Mouse (Mus musculus): Measurements from ENCODE around the gene H2-Ab1.
A peak's percentile ranks its signal among the peaks of the same experiment; 100 is the strongest.
"Not testable (repeated sequence)": the region's sequence is repeated elsewhere in the genome, so short reads cannot be mapped to it uniquely, and the experiment has no call there.

H2-Ab1 gene

DNA sequence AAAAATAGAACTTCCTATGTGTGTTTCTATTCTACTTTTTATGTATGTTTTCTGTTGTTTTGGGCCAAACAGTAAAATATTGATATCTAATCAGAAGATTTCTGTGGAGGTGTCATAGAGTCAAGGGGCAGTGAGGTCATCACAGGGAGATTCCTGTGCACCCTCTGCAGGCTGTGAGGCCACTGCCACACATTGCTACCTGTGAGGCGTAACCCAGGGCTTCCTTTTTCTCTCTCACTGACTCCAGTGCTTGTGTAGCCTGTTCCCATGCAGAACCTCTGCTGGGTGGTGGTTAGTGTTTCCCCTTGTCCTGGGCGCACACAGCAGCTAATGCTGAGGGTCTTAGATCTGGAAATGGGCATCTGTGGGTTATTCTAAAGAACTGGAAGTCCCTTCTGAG, 48.9 kb downstream of the H2-Ab1 start:
- no peak for DNase-seq (ENCODE audit: low read depth in 2 of 2, low spot score in 2 of 2)

DNA sequence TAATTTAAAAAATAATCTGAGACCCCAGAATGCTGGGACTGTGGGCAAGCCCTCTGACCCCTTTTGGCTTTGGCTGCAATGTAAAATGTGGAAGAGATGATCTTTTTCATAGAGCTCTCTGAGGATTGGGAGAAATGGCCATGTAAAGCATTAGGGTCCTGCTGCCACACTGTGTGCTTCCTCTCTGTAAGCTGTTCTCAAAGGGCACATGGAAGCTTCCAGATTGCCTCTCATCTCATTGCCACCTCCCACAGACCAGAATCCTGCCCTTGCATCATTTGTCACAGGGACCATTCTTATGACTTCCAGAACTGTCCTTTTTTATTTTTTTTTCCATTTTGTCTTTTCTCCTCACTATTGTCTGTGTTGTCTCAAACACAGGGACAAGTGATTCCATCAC, 49.7 kb downstream of the H2-Ab1 start:
- DNase-seq (ENCODE audit: low read depth in 2 of 2, low spot score in 2 of 2): no peak

DNA sequence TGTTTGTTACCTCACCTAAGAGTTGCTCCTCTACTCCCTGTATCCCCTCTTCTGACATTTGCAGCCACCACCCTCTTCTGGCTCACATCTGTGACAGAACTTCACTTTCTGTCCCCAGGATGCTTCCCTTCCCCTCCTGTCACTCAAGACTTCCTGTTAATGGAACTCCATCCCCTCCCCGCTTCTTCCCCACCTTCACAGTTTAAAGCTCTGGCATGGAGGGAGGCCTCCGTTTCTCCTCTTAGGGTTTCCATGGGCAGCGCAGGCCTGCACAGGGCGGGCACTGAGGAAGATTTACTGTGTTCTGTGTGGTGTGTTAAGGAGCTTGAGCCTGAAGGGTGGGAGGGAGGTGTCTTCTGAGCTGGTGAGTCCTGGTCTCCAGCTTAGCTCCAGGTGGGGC, 50.7 kb downstream of the H2-Ab1 start:
- no peak for DNase-seq (ENCODE audit: low read depth in 2 of 2, low spot score in 2 of 2)

DNA sequence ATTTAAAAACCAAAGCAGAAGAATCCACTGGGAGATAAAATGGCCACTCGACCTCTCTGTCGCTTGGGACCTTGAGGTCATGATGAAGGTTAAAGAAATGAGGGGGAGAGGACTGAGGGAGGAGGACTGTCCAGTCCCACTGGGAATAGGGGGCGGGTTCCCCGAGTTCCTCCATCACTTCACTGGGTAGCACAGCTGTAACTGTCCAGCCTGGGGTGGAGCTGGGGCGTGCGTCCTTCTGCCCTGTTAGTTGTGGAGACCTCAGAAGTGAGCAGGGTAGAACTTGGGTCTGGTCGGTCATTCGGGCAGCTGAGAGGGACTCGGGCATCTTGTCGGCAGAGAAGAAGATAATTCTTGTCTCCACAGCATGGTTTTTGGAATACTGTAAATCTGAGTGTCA, 51.7 kb downstream of the H2-Ab1 start:
- DNase-seq (ENCODE audit: low read depth in 2 of 2, low spot score in 2 of 2): no peak

DNA sequence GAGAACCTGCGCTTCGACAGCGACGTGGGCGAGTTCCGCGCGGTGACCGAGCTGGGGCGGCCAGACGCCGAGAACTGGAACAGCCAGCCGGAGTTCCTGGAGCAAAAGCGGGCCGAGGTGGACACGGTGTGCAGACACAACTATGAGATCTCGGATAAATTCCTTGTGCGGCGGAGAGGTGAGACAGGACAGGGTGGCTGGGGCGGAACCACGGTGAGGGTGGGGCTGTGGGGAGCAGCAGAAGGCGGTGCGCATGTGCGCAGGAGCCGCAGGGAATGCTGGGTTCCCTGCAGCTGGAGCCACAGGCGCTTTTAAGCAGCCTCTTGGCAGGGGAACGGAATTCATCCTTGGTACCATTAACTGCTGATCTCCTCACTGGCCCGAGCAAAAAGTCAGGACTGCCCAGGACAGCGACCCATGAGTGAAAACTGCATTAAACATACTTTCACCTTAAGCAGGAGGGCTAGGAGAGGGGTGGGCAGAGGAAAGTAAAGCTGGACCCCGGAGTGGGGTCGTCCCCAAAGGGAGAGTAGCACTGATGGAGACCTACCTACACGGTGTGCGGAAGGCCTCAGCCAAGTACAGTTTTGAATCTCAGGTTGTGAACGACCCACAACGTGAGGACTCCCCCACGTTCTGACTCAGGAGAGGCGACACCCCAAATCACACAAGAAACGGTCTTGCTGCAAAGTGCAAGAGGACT, 52.3 kb downstream of the H2-Ab1 start:
- no peak for DNase-seq (ENCODE audit: low read depth in 2 of 2, low spot score in 2 of 2)

DNA sequence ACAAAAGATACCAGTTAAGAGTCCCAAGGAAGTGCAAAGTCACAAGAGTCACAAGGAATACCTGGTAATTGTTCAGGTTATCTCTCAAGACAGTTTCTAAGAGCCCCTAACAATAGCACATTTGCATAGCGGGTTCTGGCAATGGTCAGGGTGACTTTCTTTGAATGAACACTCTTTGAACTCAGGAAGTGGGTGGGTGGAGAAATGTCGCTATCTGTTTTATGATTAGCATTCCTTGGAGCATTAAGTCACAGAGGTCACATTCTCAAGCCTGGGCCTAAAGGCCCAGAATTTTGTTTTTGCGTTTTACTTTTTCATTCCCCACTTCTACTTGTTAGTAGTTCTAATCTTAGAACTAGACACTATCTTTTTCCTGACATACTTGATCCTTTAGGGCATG, 53.0 kb downstream of the H2-Ab1 start:
- not testable (repeated sequence) for DNase-seq (ENCODE audit: low read depth in 2 of 2, low spot score in 2 of 2)

DNA sequence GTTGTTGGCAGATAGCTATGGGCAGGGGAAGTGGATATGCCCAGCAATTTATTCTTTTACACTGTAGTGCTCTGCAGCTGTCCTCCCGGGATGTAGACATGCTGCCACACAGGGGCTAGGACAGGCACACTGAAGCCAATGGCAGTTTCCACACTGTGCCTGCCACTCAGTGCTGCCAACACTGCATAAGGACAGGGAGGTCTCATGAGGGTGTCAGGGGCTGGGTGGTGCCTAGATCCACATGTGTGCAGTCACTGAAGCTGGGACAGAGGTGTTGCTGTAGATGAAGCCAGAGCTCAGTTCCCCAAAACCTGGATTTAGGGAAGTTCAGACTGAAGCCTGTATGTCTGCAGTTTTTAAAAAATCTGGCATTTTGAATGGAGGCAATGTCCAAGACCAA, 54.7 kb downstream of the H2-Ab1 start:
- DNase-seq (ENCODE audit: low read depth in 2 of 2, low spot score in 2 of 2): no peak

DNA sequence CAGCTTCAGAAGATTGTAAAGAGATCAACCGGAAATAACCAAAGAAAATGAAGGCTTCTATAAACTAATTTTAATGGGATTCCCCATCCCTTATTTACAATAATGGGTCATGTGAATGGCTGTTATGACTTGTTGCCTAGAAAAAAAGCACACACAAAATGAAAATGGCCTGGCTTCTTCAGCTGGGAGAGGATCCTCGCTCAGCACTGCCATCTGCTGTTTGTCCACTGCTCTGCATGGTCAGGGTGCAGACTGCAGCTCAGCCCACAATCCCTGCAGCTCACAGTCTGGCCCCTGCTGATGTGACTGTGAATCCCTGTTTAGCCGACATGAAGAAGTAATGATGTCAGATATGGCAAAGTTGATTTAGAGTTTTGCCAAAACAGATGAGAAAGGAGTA, 55.9 kb downstream of the H2-Ab1 start:
- DNase-seq (ENCODE audit: low read depth in 2 of 2, low spot score in 2 of 2): peak; percentile 72 to 88

DNA sequence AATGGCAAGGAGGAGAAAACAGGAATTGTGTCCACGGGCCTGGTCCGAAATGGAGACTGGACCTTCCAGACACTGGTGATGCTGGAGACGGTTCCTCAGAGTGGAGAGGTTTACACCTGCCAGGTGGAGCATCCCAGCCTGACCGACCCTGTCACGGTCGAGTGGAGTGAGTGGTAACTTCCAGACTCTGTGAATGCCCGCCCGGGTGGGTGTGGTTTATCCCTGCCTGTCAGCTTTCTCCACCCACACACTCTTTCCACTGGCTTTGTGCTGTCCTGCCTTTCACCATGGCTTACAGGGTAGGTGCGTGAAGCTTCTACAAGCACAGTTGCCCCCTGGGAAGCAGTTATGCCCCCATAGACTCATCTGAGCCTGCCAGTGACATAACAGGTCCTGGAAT, 56.8 kb downstream of the H2-Ab1 start:
- DNase-seq (ENCODE audit: low read depth in 2 of 2, low spot score in 2 of 2): no peak

DNA sequence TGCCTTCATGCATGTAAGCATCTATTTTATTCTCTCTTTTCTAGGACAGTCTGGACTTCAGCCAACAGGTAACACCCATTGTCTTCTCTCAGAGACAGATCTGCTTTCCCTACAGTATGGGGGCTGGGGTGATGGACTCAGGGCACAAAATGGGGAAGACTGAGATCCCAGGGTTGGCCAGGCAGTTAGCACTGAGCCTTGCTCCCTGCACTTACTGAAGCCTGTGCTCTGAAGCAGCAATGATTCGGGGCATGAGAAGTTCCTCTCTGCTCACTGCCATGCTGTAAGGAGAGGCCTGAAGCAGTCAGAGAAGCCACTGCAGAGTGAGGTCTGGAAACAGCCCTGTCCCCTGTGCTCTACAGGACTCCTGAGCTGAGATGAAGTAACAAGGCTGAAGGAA, 58.0 kb downstream of the H2-Ab1 start:
- DNase-seq (ENCODE audit: low read depth in 2 of 2, low spot score in 2 of 2): no peak

DNA sequence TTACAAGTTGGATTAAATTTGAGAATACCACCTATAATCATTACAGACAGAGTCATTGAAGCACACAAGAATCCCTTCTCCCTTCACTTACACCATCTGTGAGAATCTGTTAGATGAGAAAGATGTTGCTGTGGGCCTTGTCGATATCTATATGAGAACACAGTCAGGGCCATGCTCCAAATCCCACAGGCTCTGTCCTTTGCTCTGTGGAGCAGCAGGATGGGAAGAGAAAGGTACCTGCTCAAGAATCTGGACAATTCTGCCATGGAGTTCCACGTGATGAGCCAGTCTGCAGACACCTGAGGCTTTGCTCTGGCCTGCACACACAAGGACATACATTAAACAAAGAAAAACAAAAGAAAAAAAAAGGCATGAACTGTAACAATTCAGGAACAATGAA, 59.2 kb downstream of the H2-Ab1 start:
- no peak for DNase-seq (ENCODE audit: low read depth in 2 of 2, low spot score in 2 of 2)

DNA sequence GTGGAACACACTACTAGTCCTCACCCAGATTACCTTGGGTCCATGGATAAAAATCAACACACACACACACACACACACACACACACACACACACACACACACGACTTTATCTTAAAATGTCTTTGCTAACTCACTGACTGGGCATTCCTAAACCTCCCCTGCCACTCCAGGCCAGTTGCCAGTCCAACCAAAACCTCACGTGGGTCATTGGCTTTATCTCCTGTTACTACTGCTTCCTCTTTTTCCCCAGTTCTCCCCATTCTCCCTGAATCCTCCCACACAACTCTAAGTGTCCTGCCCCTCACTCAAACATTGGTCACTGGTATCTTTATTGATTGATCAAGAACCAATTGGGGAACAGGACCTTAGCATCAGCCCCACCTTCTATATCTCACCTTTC, 59.8 kb downstream of the H2-Ab1 start:
- DNase-seq (ENCODE audit: low read depth in 2 of 2, low spot score in 2 of 2): no peak

All from CD8-positive naive resting alpha-beta T cell, adult 2 months (primary cell).